Mouse (Mus musculus) ovary, postnatal 36 days (tissue): Measurements from ENCODE around the gene Git1.

Experiments used
- DNase-seq: peaks from one replicate; pipeline ENCODE4 v3.0.0; 2022; ENCODE audit warnings: low spot score, mixed read lengths

Git1 gene

GRCm38 (mm10) chr11:77493512-77494343, at the start of gene Git1:
Git1 (plus strand) TSS chr11:77493562.
- DNase-seq: peak; percentile 73

DNA sequence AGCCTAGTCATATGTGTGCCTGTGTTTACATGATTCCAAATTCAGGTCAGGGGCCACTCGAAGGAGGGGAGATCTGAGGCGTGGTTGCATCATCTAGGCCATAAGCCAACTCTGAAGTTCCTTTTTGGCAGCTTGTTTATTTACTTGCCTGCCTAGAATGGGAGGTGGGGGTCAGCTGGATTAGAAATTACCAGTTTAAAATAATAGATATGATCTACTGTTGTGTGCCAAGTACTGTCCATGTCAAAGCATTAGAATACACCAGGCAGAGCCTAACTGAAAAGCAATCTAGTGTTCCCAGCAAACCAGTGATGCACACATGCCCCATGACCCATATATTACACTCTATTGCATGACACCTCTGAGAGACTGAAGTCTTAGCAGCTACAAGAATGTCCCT, 48.4 kb upstream of the Git1 start:
- DNase-seq: no peak

GRCm38 (mm10) chr11:77446628-77447041, 46.7 kb upstream of the Git1 start:
- peak; percentile 30 for DNase-seq

DNA sequence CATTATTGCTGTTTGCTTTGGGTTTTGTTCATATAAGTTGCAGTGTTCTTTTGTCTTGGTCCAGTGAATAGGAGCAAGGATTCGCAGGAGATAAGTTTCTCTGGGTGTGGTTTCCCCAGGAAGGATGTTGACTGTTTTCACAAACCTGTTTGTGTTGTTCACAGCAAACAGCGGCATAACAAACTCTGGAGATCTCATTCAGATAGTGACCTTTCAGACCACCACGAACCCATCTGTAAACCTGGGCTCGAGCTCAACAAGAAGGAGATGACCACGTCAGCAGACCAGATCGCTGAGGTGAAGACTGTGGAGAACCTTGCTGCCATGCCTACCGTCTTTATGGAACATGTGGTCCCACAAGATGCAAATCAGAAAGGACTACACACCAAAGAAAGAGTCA, 44.1 kb upstream of the Git1 start:
- no peak for DNase-seq

GRCm38 (mm10) chr11:77451670-77452069, 41.7 kb upstream of the Git1 start:
- no peak for DNase-seq

DNA sequence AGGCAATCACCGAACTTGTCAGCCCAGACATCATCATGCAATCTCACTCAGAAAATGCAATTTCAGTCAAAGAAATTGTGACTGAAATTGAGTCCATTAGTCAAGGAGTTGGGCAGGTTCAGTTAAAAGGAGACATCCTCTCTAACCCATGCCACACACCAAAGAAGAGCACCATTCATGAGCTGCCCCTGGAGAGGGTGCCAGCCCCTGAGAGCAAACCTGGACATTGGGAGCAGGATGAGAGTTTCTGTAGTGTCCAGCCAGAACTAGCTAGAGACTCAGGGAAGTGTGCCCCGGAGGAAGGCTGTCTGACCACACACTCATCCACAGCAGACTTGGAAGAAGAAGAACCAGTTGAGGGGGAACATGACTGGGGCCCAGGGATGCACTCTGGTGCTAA, 40.0 kb upstream of the Git1 start:
- DNase-seq: no peak

DNA sequence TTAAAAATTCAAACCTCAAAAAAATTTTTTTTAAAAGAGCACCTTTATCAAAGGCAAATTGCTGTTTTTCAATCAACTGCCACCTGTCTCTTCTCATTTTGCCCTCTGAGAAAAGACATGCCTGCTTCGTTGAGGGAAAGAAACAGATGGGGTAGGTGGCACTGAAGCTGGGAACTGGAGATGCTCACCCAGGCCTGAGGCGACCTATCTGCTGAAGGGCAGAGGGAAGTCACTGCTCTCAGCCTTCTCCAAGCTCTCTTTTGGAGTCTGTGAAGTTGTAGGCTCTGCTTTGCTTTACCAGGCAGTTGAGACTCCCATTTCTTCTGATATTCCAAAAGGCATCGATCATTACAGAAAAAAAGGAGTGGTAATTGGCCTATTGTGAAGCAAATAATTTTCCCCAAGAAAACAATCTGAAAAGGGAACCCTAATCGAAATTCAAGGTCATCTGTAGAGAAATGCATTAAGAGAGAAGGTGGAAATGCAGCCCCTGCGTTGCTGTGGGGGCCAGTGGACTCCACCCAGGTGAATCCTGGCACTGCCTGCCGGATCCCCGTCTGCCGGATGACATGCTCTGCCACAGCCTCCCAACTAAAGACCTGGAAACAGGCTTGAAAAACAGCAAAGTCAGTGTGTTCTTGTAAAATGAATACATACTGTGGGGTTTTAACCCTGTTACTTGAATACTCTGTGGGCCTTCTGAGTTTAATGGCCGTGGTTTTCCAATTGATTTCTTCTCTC, 37.4 kb upstream of the Git1 start:
- DNase-seq: no peak

GRCm38 (mm10) chr11:77456866-77457265, 36.5 kb upstream of the Git1 start:
- no peak for DNase-seq

- DNase-seq: no peak
Observed at GRCm38 (mm10) chr11:77461856-77462255, 31.5 kb upstream of the Git1 start.

DNA sequence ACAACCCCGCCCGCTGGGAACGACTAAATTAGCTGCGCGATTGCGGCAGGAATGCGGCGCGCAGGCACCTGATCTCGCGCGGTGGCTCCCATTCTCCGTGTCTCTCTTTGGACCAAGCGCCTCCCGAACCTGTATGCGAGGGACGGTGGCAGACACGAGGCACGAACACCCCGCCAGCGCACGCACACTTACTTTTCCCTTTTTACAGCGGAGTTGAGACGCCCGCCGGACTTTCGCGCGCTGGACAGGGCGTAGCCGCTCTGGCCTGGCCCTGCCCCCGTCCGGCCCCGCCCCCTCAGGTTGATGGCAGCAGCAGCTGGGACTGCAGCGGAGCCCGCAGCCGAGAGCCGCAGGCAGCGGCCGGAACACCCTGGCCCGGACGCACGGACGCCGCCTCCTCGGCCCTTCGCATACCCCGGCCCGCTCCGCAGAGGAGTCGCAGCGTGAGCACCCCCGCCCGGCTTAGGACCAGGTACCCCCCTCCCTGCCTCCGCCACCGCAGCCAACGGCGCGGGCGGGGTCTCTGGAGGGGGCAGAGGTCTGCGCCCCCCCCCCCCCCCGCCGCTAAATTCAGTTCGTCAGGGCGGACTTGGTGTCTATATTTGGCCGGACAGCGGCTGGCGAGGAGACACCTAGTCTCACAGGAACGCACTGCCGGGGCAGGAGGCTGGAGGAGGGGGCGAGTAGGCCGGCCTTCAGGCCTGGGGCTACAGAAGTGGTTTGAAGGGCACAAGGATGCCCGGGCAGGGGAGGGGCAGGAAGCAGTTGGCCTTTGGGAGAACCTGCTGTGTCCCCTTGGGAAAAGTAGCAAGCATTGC, 30.9 kb upstream of the Git1 start, which contains the start of gene Coro6:
TSS of gene Coro6 (plus strand) at position 129 of the 818 bp plus-strand sequence.
- DNase-seq: peak; percentile 79

- DNase-seq: no peak
Observed at GRCm38 (mm10) chr11:77463101-77463445, 30.3 kb upstream of the Git1 start.

GRCm38 (mm10) chr11:77463786-77464185, 29.6 kb upstream of the Git1 start:
- DNase-seq: no peak

- no peak for DNase-seq
Observed at GRCm38 (mm10) chr11:77464684-77465083, 28.7 kb upstream of the Git1 start.

DNA sequence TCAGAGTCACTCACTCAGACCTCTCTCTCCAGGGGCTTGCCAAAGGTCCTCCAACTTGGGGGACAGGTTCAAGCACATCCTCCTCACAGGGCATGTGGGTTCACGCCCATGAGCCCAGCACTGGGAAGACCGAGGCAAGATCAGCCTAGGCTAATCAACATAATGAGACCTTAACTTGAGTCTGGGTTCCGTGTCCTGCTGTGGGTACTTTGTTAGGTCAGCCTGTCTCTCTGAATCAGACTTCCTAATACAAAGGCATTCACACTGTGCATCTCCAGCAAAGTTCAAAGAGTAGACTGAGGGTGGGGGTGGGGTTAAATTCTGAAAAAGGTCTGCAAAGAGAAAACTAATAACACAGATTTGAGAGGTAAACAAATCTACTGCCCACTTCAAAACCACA, 28.3 kb upstream of the Git1 start:
- no peak for DNase-seq

GRCm38 (mm10) chr11:77466544-77466943, 26.8 kb upstream of the Git1 start:
- DNase-seq: no peak

DNA sequence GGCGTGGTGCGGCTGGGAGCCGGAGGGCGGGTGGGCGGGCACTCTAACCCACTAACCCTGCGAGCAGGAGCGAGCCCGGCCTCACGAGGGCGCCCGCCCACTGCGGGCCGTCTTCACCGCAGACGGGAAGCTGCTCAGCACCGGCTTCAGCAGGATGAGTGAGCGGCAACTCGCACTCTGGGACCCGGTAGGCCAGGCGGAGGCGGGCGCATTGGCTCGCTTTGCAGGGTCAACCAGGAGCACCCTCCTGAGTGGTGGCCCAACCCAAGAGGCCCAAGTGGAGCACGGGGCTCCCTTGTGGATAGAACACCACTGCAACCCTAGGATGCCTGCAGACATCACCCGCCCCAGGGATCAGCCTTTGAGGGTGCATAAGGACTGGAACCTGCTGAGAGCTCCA, 26.2 kb upstream of the Git1 start:
- DNase-seq: peak; percentile 78

GRCm38 (mm10) chr11:77467784-77468183, 25.6 kb upstream of the Git1 start:
- peak; percentile 77 for DNase-seq

DNA sequence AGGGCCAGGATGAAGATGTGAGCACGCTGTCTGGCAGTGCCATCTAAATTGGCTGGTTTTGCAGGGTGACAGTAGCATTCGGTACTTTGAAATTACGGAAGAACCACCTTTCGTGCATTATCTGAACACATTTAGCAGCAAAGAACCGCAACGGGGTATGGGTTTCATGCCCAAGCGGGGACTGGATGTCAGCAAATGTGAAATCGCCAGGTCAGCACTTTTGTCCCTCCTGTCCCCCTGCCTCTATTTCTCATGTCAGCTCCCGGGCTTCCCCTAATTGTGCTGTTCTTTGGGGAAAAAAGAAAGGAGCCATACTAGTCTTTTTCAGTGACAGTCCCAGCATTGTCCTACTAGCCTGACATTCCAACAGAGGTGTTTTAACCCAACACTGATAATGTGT, 25.0 kb upstream of the Git1 start:
- no peak for DNase-seq

GRCm38 (mm10) chr11:77471407-77471806, 22.0 kb upstream of the Git1 start:
- DNase-seq: no peak

- DNase-seq: no peak
Observed at GRCm38 (mm10) chr11:77472775-77473174, 20.6 kb upstream of the Git1 start.

DNA sequence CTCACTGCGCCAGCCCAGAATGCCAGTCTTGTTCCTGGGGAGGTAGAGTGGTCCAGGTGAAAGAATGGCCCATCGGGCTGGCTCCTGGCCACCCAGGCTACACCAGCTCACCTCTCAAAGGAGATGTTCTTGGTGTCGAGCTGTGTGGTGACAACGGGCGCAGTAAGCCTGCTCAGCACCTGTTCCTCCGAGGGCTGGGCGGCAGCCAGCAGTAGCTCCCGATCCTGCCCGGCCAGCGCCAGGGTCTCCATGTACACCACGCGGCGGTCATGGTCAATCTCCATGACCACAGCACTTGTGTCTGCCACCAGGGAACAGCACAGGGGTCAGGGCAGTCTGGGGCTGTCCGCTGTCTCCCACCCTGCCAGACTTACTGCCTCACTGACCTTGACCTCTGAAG, 17.1 kb upstream of the Git1 start:
- no peak for DNase-seq

DNA sequence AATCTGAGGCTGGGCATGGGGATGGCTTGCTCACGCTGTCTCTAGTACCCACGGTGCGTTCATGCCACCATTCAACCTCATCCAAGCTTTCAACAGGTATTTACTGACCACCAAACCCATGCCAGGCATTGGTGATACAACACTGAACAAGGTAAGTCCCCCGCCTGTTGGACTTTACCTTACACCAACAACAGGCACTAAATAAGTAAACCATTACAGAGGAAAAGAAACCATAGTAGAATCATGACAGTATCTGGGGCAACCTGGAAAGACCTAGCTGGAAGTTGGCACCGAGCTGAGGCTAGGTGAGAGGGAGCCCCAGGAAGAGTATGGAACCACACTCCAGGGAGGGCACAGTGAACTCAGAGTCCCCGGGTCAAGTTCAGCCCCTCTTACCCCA, 16.5 kb upstream of the Git1 start:
- DNase-seq: no peak

DNA sequence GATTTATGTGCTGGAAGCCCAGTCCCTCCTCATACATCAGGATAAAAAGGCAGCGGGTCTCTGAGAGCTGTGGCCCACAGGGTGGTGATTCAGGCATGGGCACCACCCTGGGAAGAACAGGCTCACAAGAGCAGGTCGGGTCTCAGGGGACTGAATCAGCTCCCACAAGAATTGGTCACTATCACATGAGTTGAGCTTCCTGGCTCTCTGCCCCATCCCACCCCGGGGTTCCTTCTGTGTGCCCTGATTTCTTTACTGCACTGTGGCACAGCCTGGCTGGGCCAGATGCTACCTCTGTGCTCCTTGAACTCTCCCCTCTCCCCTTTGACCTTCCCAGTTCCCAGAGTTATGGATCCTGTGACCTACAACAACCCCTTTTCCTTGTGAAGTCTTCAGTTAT, 10.3 kb upstream of the Git1 start:
- no peak for DNase-seq
